Mouse (Mus musculus) C2C12 (cell line): Measurements from ENCODE around the gene Map6.

Source experiments
- CEBPB ChIP-seq: IDR thresholded peaks from one replicate; pipeline ENCODE4 v1.6.1; 2011; ENCODE audit warnings: low read depth, mild to moderate bottlenecking, control low read depth, moderate library complexity
- CTCF ChIP-seq: IDR thresholded peaks from one replicate; pipeline ENCODE4 v1.5.1; 2011; ENCODE audit not compliant: control insufficient read depth, insufficient read depth, insufficient read length
- FOSL1 ChIP-seq: IDR thresholded peaks from one replicate; pipeline ENCODE4 v1.8.0; 2011; ENCODE audit warnings: mild to moderate bottlenecking, low read length; ENCODE audit not compliant: poor library complexity, insufficient read depth, severe bottlenecking
- MAX ChIP-seq: IDR thresholded peaks from one replicate; pipeline ENCODE4 v1.6.1; 2011; ENCODE audit warnings: mild to moderate bottlenecking, control low read depth
- MYOD1 ChIP-seq: IDR thresholded peaks from one replicate; pipeline ENCODE4 v1.6.1; 2011; ENCODE audit warnings: low read depth; ENCODE audit not compliant: control insufficient read depth, insufficient read length
- MYOG ChIP-seq: IDR thresholded peaks from one replicate; pipeline ENCODE4 v1.6.1; 2011; ENCODE audit not compliant: control insufficient read depth, insufficient read length; ENCODE audit errors: extremely low read depth
- USF1 ChIP-seq: IDR thresholded peaks from one replicate; pipeline ENCODE4 v1.6.1; 2011; ENCODE audit warnings: low read depth, mild to moderate bottlenecking, control low read depth, moderate library complexity

- TF ChIP-seq CTCF (no peak), MYOG (no peak), CEBPB (no peak), FOSL1 (no peak), USF1 (no peak), MYOD1 (no peak), MAX (no peak)
Observed at GRCm38 (mm10) chr7:99287287-99287686, 20.0 kb downstream of the Map6 start.
